ENCODE assay signal across 8 mouse cellular contexts in genomic region chr1:192069971-192070591, GRCm38 (mm10). TPM values are rescaled to one million over a fixed set of nuclear protein-coding genes. Genes with fewer than 3 reads are reported as not detected.
DNase-seq lines count a peak whose midpoint lies in the region; ATAC-seq and TF ChIP-seq lines count a peak whose summit lies in the region.

No protein-coding gene starts in this region.

- H3K9me3 ChIP-seq in heart, embryonic 11.5 days (replicated peaks; ENCODE audit: control insufficient read depth, low read length): no peaks in the 10 kb centered on the region

- no peaks in the 10 kb centered on the region for H3K27me3 ChIP-seq in heart, embryonic 11.5 days (ENCODE audit: control insufficient read depth, insufficient read depth, low read length)
- no peaks in the 10 kb centered on the region for H3K27me3 ChIP-seq in C2C12 (ENCODE audit: control insufficient read depth, insufficient read depth, insufficient read length)
- H3K27me3 ChIP-seq in kidney, adult 2 months (replicated peaks; ENCODE audit: control insufficient read depth, insufficient read depth, low read length): no peaks in the 10 kb centered on the region

- no peak overlapping the region for H3K27ac ChIP-seq in heart, embryonic 11.5 days (ENCODE audit: low read depth, low read length)
- H3K27ac ChIP-seq in kidney, adult 2 months (ENCODE audit: insufficient read depth, low read depth, low read length): peak overlapping the region; percentile 61

- WGBS in heart, embryonic 11.5 days (ENCODE audit: insufficient replicate concordance): 46% methylated on average over 13 of the region's 13 CpGs
- 11% methylated on average over 13 of the region's 13 CpGs for WGBS in kidney, adult 2 months

- H3K79me3 ChIP-seq in C2C12 (ENCODE audit: low read depth): no peaks in the 10 kb centered on the region

- no peak overlapping the region for H3K4me2 ChIP-seq in heart, embryonic 11.5 days

- H3K4me1 ChIP-seq in heart, embryonic 11.5 days (ENCODE audit: control insufficient read depth, insufficient read depth, low read length): peaks cover 9% of the 10 kb centered on the region
- H3K4me1 ChIP-seq in kidney, adult 2 months (ENCODE audit: control insufficient read depth, insufficient read depth, low read length): peaks cover 17% of the 10 kb centered on the region

- H3ac ChIP-seq in C2C12 (ENCODE audit: control insufficient read depth, insufficient read length, low read depth): peak overlapping the region; percentile 9

- H3K4me3 ChIP-seq in heart, embryonic 11.5 days (ENCODE audit: low read depth, low read length): no peak overlapping the region
- H3K4me3 ChIP-seq in C2C12 (ENCODE audit: insufficient read depth, poor library complexity, severe bottlenecking): peak overlapping the region; percentile 12
- H3K4me3 ChIP-seq in kidney, adult 2 months (ENCODE audit: insufficient read depth, low read depth, low read length): peak overlapping the region; percentile 0; the same call in 1 of the 2 replicates

- ATAC-seq in heart, embryonic 11.5 days (replicated peaks; ENCODE audit: insufficient number of reproducible peaks, low FRiP score, low TSS enrichment): no peak

- no peaks in the 10 kb centered on the region for H3K79me2 ChIP-seq in C2C12 (ENCODE audit: control insufficient read depth, insufficient read depth)

- H3K9ac ChIP-seq in heart, embryonic 11.5 days (ENCODE audit: low read depth, low read length): no peak overlapping the region; the same call in 1 of the 2 replicates

- TF ChIP-seq POLR2A in kidney, adult 2 months (IDR thresholded peaks at IDR 0.05; ENCODE audit: low read depth, low read length): no peak

- peak; percentile 96 for DNase-seq in heart, adult 11 months
- peak; percentile 89 for DNase-seq in fibroblast of lung, adult 2 months (ENCODE audit: low read depth)
- DNase-seq in kidney, adult 2 months: peak; percentile 87
- peak; percentile 56 for DNase-seq in lung, postnatal 36 days
- DNase-seq in c-Kit-positive CD71-positive TER-119-positive erythroid progenitor cells, embryonic 14.5 days (ENCODE audit: low spot score): no peak
- DNase-seq in layer of hippocampus, adult 8-10 months (ENCODE audit: low spot score in 2 of 2): no peak

- peaks cover 9% of the 10 kb centered on the region for H3K36me3 ChIP-seq in heart, embryonic 11.5 days (ENCODE audit: control insufficient read depth, insufficient read depth, low read length)
- H3K36me3 ChIP-seq in C2C12 (ENCODE audit: control insufficient read depth, insufficient read depth): peaks cover 12% of the 10 kb centered on the region
- H3K36me3 ChIP-seq in kidney, adult 2 months (ENCODE audit: control insufficient read depth, insufficient read depth, low read length): peaks cover 2% of the 10 kb centered on the region; the same call in 1 of the 2 replicates

- TF ChIP-seq CTCF in C2C12 (IDR thresholded peaks at IDR 0.05; ENCODE audit: control insufficient read depth, insufficient read depth, insufficient read length): no peak
- no peak for TF ChIP-seq CTCF in kidney, adult 2 months (conservative IDR thresholded peaks at IDR 0.05; ENCODE audit: insufficient read depth, insufficient read length, low read depth, low read length)

TF ChIP-seq in C2C12, 6 proteins besides CTCF, POLR2A, EP300 and RAD21:
- peak; percentile 70 for TF ChIP-seq MYOD1 (IDR thresholded peaks at IDR 0.05; ENCODE audit: control insufficient read depth, insufficient read length, low read depth)
- no peak for TF ChIP-seq MYOG (IDR thresholded peaks at IDR 0.05; ENCODE audit: control insufficient read depth, extremely low read depth, insufficient read length)
- peak; percentile 42 for TF ChIP-seq MAX (IDR thresholded peaks at IDR 0.05)

RNA-seq across cellular contexts. Expression of gene Traf5, which starts 22.3 kb away (rescaled TPM):
- 10.1 and 11.2 TPM in 2 replicates for polyA plus RNA-seq in heart, embryonic 11.5 days (2014; fragmentation: Nextera tagmentation; extraction: Ambion mirVana)
- 20.5 TPM for polyA plus RNA-seq in C2C12 (2012; fragmentation: generic; extraction: Trizol)
- polyA plus RNA-seq in kidney, adult 2 months (2012; rRNA removed): 10.1 and 13.6 TPM in 2 replicates
- 1 to 10 TPM; 1.8 to 6.8 (median 5.4) TPM for total RNA-seq in layer of hippocampus, adult 8-10 months (2022)

Comparison
In these comparisons a context has a peak if more than half of its experiments do, and no peak if none do; other contexts are left out.
1. DNase-seq: peak in heart, adult 11 months (single experiment), fibroblast of lung, adult 2 months (single experiment), kidney, adult 2 months (single experiment) and lung, postnatal 36 days (single experiment); none in c-Kit-positive CD71-positive TER-119-positive erythroid progenitor cells, embryonic 14.5 days (single experiment) and layer of hippocampus, adult 8-10 months (0 of 2).